Mouse (Mus musculus) lung, postnatal 0 days (tissue): ENCODE results near the gene Adgrg4. TPM values are rescaled to one million over a fixed set of nuclear protein-coding genes. Genes with fewer than 3 reads are reported as not detected.

Experiments
- ATAC-seq: fragments of 200-750 bp; cut with Nextera tagmentation; 2 replicates; pipeline ENCODE4 v1.8.0; 2017; ENCODE audit warnings: moderate library complexity
- DNase-seq: peaks from one replicate; pipeline ENCODE4 v3.0.0-alpha.2; 2016; ENCODE audit warnings: low spot score
- H3K27ac ChIP-seq: fragments of 300-500 bp; sonication (generic); 2 replicates; pipeline ENCODE4 v1.5.1; 2014; ENCODE audit warnings: antibody characterized with exemption, mild to moderate bottlenecking, low read length, mixed read lengths
- H3K27me3 ChIP-seq: fragments of 300-500 bp; sonication (generic); replicated peaks from 2 replicates; pipeline ENCODE4 v1.6.1; 2014; ENCODE audit warnings: low read length, mixed read lengths; ENCODE audit not compliant: insufficient read depth
- H3K36me3 ChIP-seq: fragments of 300-500 bp; sonication (generic); 2 replicates; pipeline ENCODE4 v1.6.1; 2014; ENCODE audit warnings: low read length, mixed read lengths; ENCODE audit not compliant: insufficient read depth
- H3K4me1 ChIP-seq: fragments of 300-500 bp; sonication (generic); 2 replicates; pipeline ENCODE4 v1.6.1; 2014; ENCODE audit warnings: antibody characterized with exemption, low read depth, low read length, mixed read lengths; ENCODE audit not compliant: insufficient read depth
- H3K4me2 ChIP-seq: fragments of 300-500 bp; sonication (generic); replicated peaks from 2 replicates; pipeline ENCODE4 v1.6.1; 2014; ENCODE audit warnings: low read depth, mild to moderate bottlenecking, low read length, moderate library complexity, mixed read lengths
- H3K4me3 ChIP-seq: fragments of 300-500 bp; sonication (generic); 2 replicates; pipeline ENCODE4 v1.5.1; 2014; ENCODE audit warnings: low read depth, low read length
- H3K9ac ChIP-seq: fragments of 300-500 bp; sonication (generic); replicated peaks from 2 replicates; pipeline ENCODE4 v1.6.1; 2014; ENCODE audit warnings: low read depth, mild to moderate bottlenecking
- H3K9me3 ChIP-seq: fragments of 300-500 bp; sonication (generic); 2 replicates; pipeline ENCODE4 v1.6.1; 2016; ENCODE audit warnings: low read length, mixed read lengths
- CTCF ChIP-seq: IDR thresholded peaks from 2 replicates; pipeline ENCODE4 v1.5.1; 2016; ENCODE audit warnings: antibody characterized with exemption, mild to moderate bottlenecking
- EP300 ChIP-seq: IDR thresholded peaks from 2 replicates; pipeline ENCODE4 v1.6.1; 2016; ENCODE audit warnings: antibody characterized with exemption, mild to moderate bottlenecking, control low read depth
- WGBS: fragments of 180-500 bp; shearing (Covaris S2); extraction: QIAGEN DNeasy Blood & Tissue Kit; methylation state at CpG from one replicate; pipeline ENCODE4 v1.1.7; 2014; 5-methylcytosine and 5-hydroxymethylcytosine counted together
- polyA plus RNA-seq: library from polyadenylated mRNA; unstranded; fragments of >200 nt; fragmentation: Nextera tagmentation; extraction: Ambion mirVana; gene quantifications from 2 replicates; pipeline ENCODE4 v1.2.1, GENCODE M21; 2015

Gene Adgrg4
- polyA plus RNA-seq, 1 experiment from 2014 or later = not detected

GRCm38 (mm10) chrX:57012891-57013290 lies 142.9 kb downstream of the Adgrg4 start:
- WGBS = 69% methylated on average over 2 of the region's 2 CpGs
- no peak overlapping the region for H3K9ac ChIP-seq
- H3K4me3 ChIP-seq = no peak overlapping the region
- no peaks in the 10 kb centered on the region for H3K4me1 ChIP-seq
- TF ChIP-seq CTCF (no peak), EP300 (no peak)
- H3K27ac ChIP-seq = no peak overlapping the region
- DNase-seq (no peak), ATAC-seq (no peak)
- H3K36me3 ChIP-seq = no peaks in the 10 kb centered on the region
- H3K27me3 ChIP-seq = no peaks in the 10 kb centered on the region
- no peaks in the 10 kb centered on the region for H3K9me3 ChIP-seq
- H3K4me2 ChIP-seq = no peak overlapping the region

GRCm38 (mm10) chrX:57042774-57043173 lies 172.8 kb downstream of the Adgrg4 start, which contains the start of gene Brs3:
Gene Brs3, plus strand, starts transcription at chrX:57043074.
- ATAC-seq = no peak
- 72% methylated on average over 5 of the region's 5 CpGs for WGBS
- TF ChIP-seq EP300 = no peak
- TF ChIP-seq CTCF = no peak
- Histone ChIP-seq H3K36me3 (no peaks in the 10 kb centered on the region), H3K27me3 (no peaks in the 10 kb centered on the region), H3K4me1 (no peaks in the 10 kb centered on the region), H3K4me3 (no peak within 1 kb of the TSS), H3K4me2 (no peak within 1 kb of the TSS), H3K9ac (no peak within 1 kb of the TSS), H3K9me3 (no peaks in the 10 kb centered on the region), H3K27ac (no peak within 1 kb of the TSS)
- DNase-seq = no peak

GRCm38 (mm10) chrX:57043869-57044268 lies 173.9 kb downstream of the Adgrg4 start:
- TF ChIP-seq CTCF (no peak), EP300 (no peak)
- Histone ChIP-seq H3K36me3 (no peaks in the 10 kb centered on the region), H3K4me2 (no peak overlapping the region), H3K27ac (no peak overlapping the region), H3K27me3 (no peaks in the 10 kb centered on the region), H3K9me3 (no peaks in the 10 kb centered on the region), H3K4me1 (no peaks in the 10 kb centered on the region), H3K9ac (no peak overlapping the region), H3K4me3 (no peak overlapping the region)
- no peak for ATAC-seq
- WGBS = 75% methylated on average over 6 of the region's 6 CpGs
- no peak for DNase-seq

Other genes starting within 250 kb of the Adgrg4 start
- 982 and 1,058 TPM in 2 replicates for gene Fhl1, start 138.4 kb upstream of the Adgrg4 start, polyA plus RNA-seq
- gene Map7d3, start 47.8 kb upstream of the Adgrg4 start, polyA plus RNA-seq = 2.4 and 2.6 TPM in 2 replicates
- gene Brs3, start 172.9 kb downstream of the Adgrg4 start, polyA plus RNA-seq = not detected in 2 replicates
- 46.3 and 47.8 TPM in 2 replicates for gene Htatsf1, start 183.4 kb downstream of the Adgrg4 start, polyA plus RNA-seq
- gene Vgll1, start 217.9 kb downstream of the Adgrg4 start, polyA plus RNA-seq = 0.17 and 0.20 TPM in 2 replicates